8 mouse cellular contexts compared by ENCODE assay signal in the genomic region with DNA sequence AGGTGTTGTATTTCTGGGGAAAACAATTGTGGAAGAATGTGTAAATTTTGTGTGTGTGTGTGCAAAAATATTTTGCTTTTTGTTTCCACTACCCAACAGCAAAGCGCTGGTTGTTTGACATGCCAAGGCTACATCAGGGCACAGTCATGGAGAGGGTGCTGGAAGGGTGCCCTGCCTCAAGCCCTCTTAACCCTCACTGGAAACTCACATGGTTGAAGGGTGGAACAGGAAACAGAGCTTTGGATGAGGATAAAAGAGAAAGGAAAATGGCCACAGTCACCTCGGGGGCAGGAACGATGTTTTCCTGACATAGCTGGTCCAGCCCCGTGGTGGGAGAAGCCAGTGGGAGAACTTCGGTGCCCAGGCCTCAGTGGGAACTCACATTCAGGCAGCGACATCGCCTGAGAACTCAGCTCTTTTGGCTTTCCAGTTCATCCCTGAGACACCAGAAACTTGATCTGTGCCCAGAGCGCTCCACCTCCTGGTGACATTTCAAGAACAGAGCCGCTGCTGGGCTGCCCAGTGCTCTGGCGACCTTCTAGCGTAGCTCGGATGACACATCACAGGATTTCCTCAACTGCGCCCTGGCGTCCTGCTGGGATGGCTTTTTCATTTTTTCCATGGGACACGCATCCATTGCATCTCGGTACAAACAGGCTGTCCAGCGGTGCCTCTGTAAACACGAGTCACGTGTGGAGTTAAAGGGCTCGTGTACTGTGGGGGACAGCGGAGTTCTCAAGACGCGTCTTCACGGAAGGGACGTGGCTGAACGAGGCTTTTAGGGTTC. TPM values are rescaled to one million over a fixed set of nuclear protein-coding genes. Genes with fewer than 3 reads are reported as not detected.
DNase-seq lines count a peak whose midpoint lies in the region; ATAC-seq and TF ChIP-seq lines count a peak whose summit lies in the region.

No protein-coding gene starts in this region.

- H3K9me3 ChIP-seq in heart, embryonic 13.5 days = no peaks in the 10 kb centered on the region
- H3K9me3 ChIP-seq in kidney, embryonic 16.5 days (ENCODE audit: low read length) = no peaks in the 10 kb centered on the region
- no peaks in the 10 kb centered on the region for H3K9me3 ChIP-seq in forebrain, embryonic 12.5 days

- peak overlapping the region; percentile 69 for H3K4me2 ChIP-seq in heart, embryonic 13.5 days
- H3K4me2 ChIP-seq in kidney, embryonic 16.5 days (replicated peaks; ENCODE audit: low read depth, low read length) = peak overlapping the region; percentile 40
- no peak overlapping the region for H3K4me2 ChIP-seq in forebrain, embryonic 12.5 days

- TF ChIP-seq CTCF in C2C12 (IDR thresholded peaks at IDR 0.05; ENCODE audit: control insufficient read depth, insufficient read depth, insufficient read length) = peak; percentile 7

- no peaks in the 10 kb centered on the region for H3K79me3 ChIP-seq in C2C12 (ENCODE audit: low read depth)

- WGBS in heart, embryonic 13.5 days = 23% methylated on average over 26 of the region's 26 CpGs
- 24% methylated on average over 26 of the region's 26 CpGs for whole genome bisulfite sequencing in kidney, embryonic 16.5 days
- 51% methylated on average over 26 of the region's 26 CpGs for WGBS in forebrain, embryonic 12.5 days

- DNase-seq in adrenal gland, postnatal 4 days (ENCODE audit: low spot score in 2 of 2) = peak; percentile 10 to 51
- peak; percentile 88 for DNase-seq in lung, postnatal 25 days (ENCODE audit: low spot score)
- no peak for DNase-seq in frontal cortex, postnatal 25 days (ENCODE audit: low spot score in 2 of 2)

- ATAC-seq in heart, embryonic 13.5 days (ENCODE audit: extremely low read depth, insufficient number of reproducible peaks, low FRiP score, low TSS enrichment) = no peak
- peak; percentile 71; the same call in 1 of the 2 replicates for ATAC-seq in kidney, embryonic 16.5 days (ENCODE audit: low FRiP score, low TSS enrichment)
- no peak; the same call in 1 of the 2 replicates for ATAC-seq in granulocyte monocyte progenitor cell, adult 5-6 weeks (replicated peaks; ENCODE audit: poor library complexity, severe bottlenecking)
- ATAC-seq in forebrain, embryonic 12.5 days (ENCODE audit: low FRiP score) = no peak

- peak overlapping the region; percentile 50; the same call in 1 of the 2 replicates for H3K9ac ChIP-seq in heart, embryonic 13.5 days
- no peak overlapping the region for H3K9ac ChIP-seq in kidney, embryonic 16.5 days (replicated peaks; ENCODE audit: low read length)
- H3K9ac ChIP-seq in forebrain, embryonic 12.5 days = no peak overlapping the region

- no peaks in the 10 kb centered on the region for H3K79me2 ChIP-seq in C2C12 (ENCODE audit: control insufficient read depth, insufficient read depth)

- peaks cover 15% of the 10 kb centered on the region for H3K4me1 ChIP-seq in heart, embryonic 13.5 days
- no peaks in the 10 kb centered on the region; the same call in 1 of the 2 replicates for H3K4me1 ChIP-seq in kidney, embryonic 16.5 days (ENCODE audit: insufficient read depth, low read length)
- no peaks in the 10 kb centered on the region for H3K4me1 ChIP-seq in forebrain, embryonic 12.5 days

- H3ac ChIP-seq in C2C12 (ENCODE audit: control insufficient read depth, insufficient read length, low read depth) = no peak overlapping the region

- no peaks in the 10 kb centered on the region for H3K36me3 ChIP-seq in C2C12 (ENCODE audit: control insufficient read depth, insufficient read depth)
- H3K36me3 ChIP-seq in heart, embryonic 13.5 days = no peaks in the 10 kb centered on the region
- H3K36me3 ChIP-seq in kidney, embryonic 16.5 days (ENCODE audit: insufficient read depth, low read length) = no peaks in the 10 kb centered on the region
- H3K36me3 ChIP-seq in forebrain, embryonic 12.5 days (replicated peaks) = no peaks in the 10 kb centered on the region

- peak overlapping the region; percentile 28; the same call in 1 of the 2 replicates for H3K27ac ChIP-seq in heart, embryonic 13.5 days (replicated peaks)
- no peak overlapping the region for H3K27ac ChIP-seq in kidney, embryonic 16.5 days (ENCODE audit: low read length)
- H3K27ac ChIP-seq in forebrain, embryonic 12.5 days = no peak overlapping the region

- no peaks in the 10 kb centered on the region for H3K27me3 ChIP-seq in C2C12 (ENCODE audit: control insufficient read depth, insufficient read depth, insufficient read length)
- H3K27me3 ChIP-seq in heart, embryonic 13.5 days (replicated peaks) = no peaks in the 10 kb centered on the region; the same call in 1 of the 2 replicates
- H3K27me3 ChIP-seq in kidney, embryonic 16.5 days (ENCODE audit: insufficient read depth, low read length) = no peaks in the 10 kb centered on the region
- H3K27me3 ChIP-seq in forebrain, embryonic 12.5 days = 0 out of 2 replicates have a peak, but pooled peaks cover 7% of the 10 kb centered on the region

- H3K4me3 ChIP-seq in C2C12 (ENCODE audit: insufficient read depth, poor library complexity, severe bottlenecking) = no peak overlapping the region
- H3K4me3 ChIP-seq in heart, embryonic 13.5 days = peak overlapping the region; percentile 43
- peak overlapping the region; percentile 15 for H3K4me3 ChIP-seq in kidney, embryonic 16.5 days (ENCODE audit: low read length)
- H3K4me3 ChIP-seq in forebrain, embryonic 12.5 days (replicated peaks) = no peak overlapping the region

TF ChIP-seq in C2C12, 6 proteins besides CTCF, POLR2A, EP300 and RAD21:
- TF ChIP-seq MAX (IDR thresholded peaks at IDR 0.05) (peak; percentile 51), USF1 (IDR thresholded peaks at IDR 0.05; ENCODE audit: low read depth) (peak; percentile 81), CEBPB (IDR thresholded peaks at IDR 0.05; ENCODE audit: low read depth) (no peak)
TF ChIP-seq in C2C12: peak in this region for 2.

RNA-seq across cellular contexts. Expression of a gene that starts 6.8 kb away (rescaled TPM):
- polyA plus RNA-seq in C2C12 (2012; fragmentation: generic; extraction: Trizol) = 3.1 TPM
- total RNA-seq in adrenal gland, postnatal 4 days (2021) = 10 to 100 TPM; 29.0 to 34.7 TPM
- 1.7 and 1.8 TPM in 2 replicates for polyA plus RNA-seq in heart, embryonic 13.5 days (2015; fragmentation: Nextera tagmentation; extraction: Ambion mirVana)
- 9.0 and 9.3 TPM in 2 replicates for polyA plus RNA-seq in kidney, embryonic 16.5 days (2015; fragmentation: Nextera tagmentation; extraction: Ambion mirVana)
- total RNA-seq in granulocyte monocyte progenitor cell, adult 5-6 weeks (2014; fragmentation: Nextera tagmentation) = 1.9 and 5.9 TPM in 2 replicates
- total RNA-seq in granulocyte monocyte progenitor cell, adult 5-6 weeks (2017) = 0.99 and 8.9 TPM in 2 replicates
- polyA plus RNA-seq in forebrain, embryonic 12.5 days (2016; fragmentation: Nextera tagmentation; extraction: Ambion mirVana) = 1.7 and 2.4 TPM in 2 replicates

Comparison
In these comparisons a context has a peak if more than half of its experiments do, and no peak if none do; other contexts are left out.
1. H3K4me3 ChIP-seq: peak in heart, embryonic 13.5 days (single experiment) and kidney, embryonic 16.5 days (single experiment); none in C2C12 (single experiment) and forebrain, embryonic 12.5 days (single experiment).
2. DNase-seq: peak in adrenal gland, postnatal 4 days (2 of 2) and lung, postnatal 25 days (single experiment); none in frontal cortex, postnatal 25 days (0 of 2).